Mouse (Mus musculus): Measurements from ENCODE around the gene Slc29a1.

DNA sequence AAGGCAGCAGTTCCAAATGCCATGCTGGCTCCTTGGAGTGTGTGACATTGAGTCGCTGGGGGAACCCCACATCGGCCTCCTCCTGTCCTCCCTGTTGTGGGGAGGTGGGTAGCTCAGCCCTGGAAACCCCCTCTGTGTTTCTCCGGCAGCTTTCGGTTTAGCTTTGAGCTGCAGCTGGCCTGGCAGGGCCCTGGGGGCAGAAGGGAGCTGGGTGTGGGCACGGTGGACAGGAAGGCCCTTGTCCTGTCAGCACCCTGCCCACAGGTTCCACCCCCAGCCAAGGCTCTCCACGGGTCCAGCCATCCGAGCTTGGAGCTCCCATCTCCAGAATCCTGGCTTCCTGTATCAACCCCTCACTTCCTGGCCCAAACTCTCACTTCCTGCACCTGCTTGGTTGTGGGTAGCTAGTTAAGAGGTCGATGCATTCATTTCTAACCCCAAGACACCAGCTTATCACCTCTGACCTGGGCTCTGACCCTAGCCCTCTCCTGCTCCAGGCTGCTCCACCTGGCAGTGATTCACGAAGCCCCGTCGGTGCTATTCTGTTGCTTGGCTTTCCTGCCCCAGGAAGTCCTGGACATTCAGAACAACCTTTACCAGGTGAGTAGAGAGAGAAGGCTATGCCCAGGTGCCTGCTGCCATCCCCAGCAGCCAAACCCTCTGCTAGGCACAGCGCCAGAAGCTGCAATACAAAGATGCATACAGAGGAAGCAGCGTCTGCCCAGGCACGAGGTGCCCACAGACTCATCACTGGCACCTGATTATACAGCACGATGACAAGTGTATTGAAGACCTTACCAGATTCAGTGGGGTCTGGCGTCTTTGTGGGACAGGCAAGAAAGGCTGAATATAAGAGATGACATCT is 41.2 kb downstream of the Slc29a1 start:
- TF ChIP-seq POLR2A (IDR thresholded peaks at IDR 0.05; ENCODE audit: insufficient read depth, low read depth, low read length), result no peak
- no peak for TF ChIP-seq CTCF (IDR thresholded peaks at IDR 0.05; ENCODE audit: insufficient read depth, low read depth, low read length)
